Mouse (Mus musculus) MEL (cell line): ENCODE results near the gene Dclk1. TPM values are rescaled to one million over a fixed set of nuclear protein-coding genes. Genes with fewer than 3 reads are reported as not detected.

Source experiments
- DNase-seq: peaks from one replicate; pipeline ENCODE4 v3.0.0; 2011; ENCODE audit warnings: low read depth, low spot score
- H3K27ac ChIP-seq: 2 replicates; pipeline ENCODE4 v1.5.1; 2012; ENCODE audit warnings: low read depth, mild to moderate bottlenecking, control low read depth, low read length, moderate library complexity; ENCODE audit not compliant: control insufficient read depth
- H3K27me3 ChIP-seq, 2 experiments: fragments of 150-350 bp in 1 of 2; sonication (generic) in 1 of 2; 2 replicates each; pipeline ENCODE4 v1.6.1; 2012; ENCODE audit warnings: low read length in 2 of 2, mild to moderate bottlenecking in 2 of 2, improper control_type of control experiment in 1 of 2, moderate library complexity in 1 of 2; ENCODE audit not compliant: insufficient read depth in 2 of 2, control insufficient read depth in 1 of 2
- H3K36me3 ChIP-seq, 2 experiments: 2 replicates each; pipeline ENCODE4 v1.6.1; 2012 to 2014; ENCODE audit warnings: low read length in 2 of 2, improper control_type of control experiment in 1 of 2, inconsistent platforms in 1 of 2, mild to moderate bottlenecking in 1 of 2; ENCODE audit not compliant: insufficient read depth in 2 of 2, control insufficient read depth in 1 of 2
- H3K4me1 ChIP-seq, 2 experiments: fragments of 150-350 bp in 1 of 2; sonication (generic) in 1 of 2; 2 replicates each; pipeline ENCODE4 v1.6.1; 2012; ENCODE audit warnings: low read length in 2 of 2, improper control_type of control experiment in 1 of 2, mild to moderate bottlenecking in 1 of 2; ENCODE audit not compliant: insufficient read depth in 2 of 2, control insufficient read depth in 1 of 2
- H3K4me3 ChIP-seq, 2 experiments: fragments of 150-350 bp in 1 of 2; sonication (generic) in 1 of 2; 2 replicates each; pipeline ENCODE4 v1.5.1; 2012; ENCODE audit warnings: low read depth in 2 of 2, low read length in 2 of 2, mild to moderate bottlenecking in 2 of 2, moderate library complexity in 2 of 2, control low read depth in 1 of 2, improper control_type of control experiment in 1 of 2; ENCODE audit not compliant: control insufficient read depth in 1 of 2, insufficient read depth in 1 of 2
- H3K79me2 ChIP-seq: 2 replicates; pipeline ENCODE4 v1.6.1; 2012; ENCODE audit warnings: mild to moderate bottlenecking, low read length, moderate library complexity; ENCODE audit not compliant: control insufficient read depth, poor library complexity, insufficient read depth
- H3K9ac ChIP-seq: 2 replicates; pipeline ENCODE4 v1.6.1; 2012; ENCODE audit warnings: low read depth, mild to moderate bottlenecking, control low read depth, low read length, moderate library complexity; ENCODE audit not compliant: control insufficient read depth, poor library complexity, severe bottlenecking
- H3K9me3 ChIP-seq: fragments of 150-350 bp; sonication (generic); replicated peaks from 2 replicates; pipeline ENCODE4 v1.6.1; 2012; ENCODE audit warnings: mild to moderate bottlenecking, low read length, improper control_type of control experiment, moderate library complexity; ENCODE audit not compliant: insufficient read depth
- EP300 ChIP-seq, 2 experiments: IDR thresholded peaks; 2 replicates each; pipeline ENCODE4 v1.6.1; 2011; ENCODE audit warnings: improper control_type of control experiment in 2 of 2, low read length in 2 of 2, low read depth in 1 of 2, mild to moderate bottlenecking in 1 of 2
- ETS1 ChIP-seq: IDR thresholded peaks from 2 replicates; pipeline ENCODE4 v1.6.1; 2012; ENCODE audit warnings: low read depth, mild to moderate bottlenecking, inconsistent platforms, low read length, improper control_type of control experiment, moderate library complexity
- HCFC1 ChIP-seq: IDR thresholded peaks from 2 replicates; pipeline ENCODE4 v1.6.1; 2012; ENCODE audit warnings: low read depth, mild to moderate bottlenecking, inconsistent platforms, low read length, improper control_type of control experiment, moderate library complexity
- MAFK ChIP-seq: IDR thresholded peaks from 2 replicates; pipeline ENCODE4 v1.6.1; 2011; ENCODE audit warnings: low read depth, mild to moderate bottlenecking, low read length, improper control_type of control experiment, borderline replicate concordance
- MAX ChIP-seq: IDR thresholded peaks from 2 replicates; pipeline ENCODE4 v1.6.1; 2011; ENCODE audit warnings: low read length, improper control_type of control experiment
- MEF2A ChIP-seq: IDR thresholded peaks from 2 replicates; pipeline ENCODE4 v1.6.1; 2014; ENCODE audit warnings: low read depth, mild to moderate bottlenecking, inconsistent platforms, low read length, improper control_type of control experiment; ENCODE audit not compliant: poor library complexity, insufficient replicate concordance, severe bottlenecking; ENCODE audit errors: extremely low read depth
- POLR2A ChIP-seq, 2 experiments: IDR thresholded peaks; 2 replicates each; pipeline ENCODE4 v1.6.1; 2011 to 2012; ENCODE audit warnings: low read length in 2 of 2, mild to moderate bottlenecking in 2 of 2, control low read depth in 1 of 2, improper control_type of control experiment in 1 of 2, low read depth in 1 of 2, moderate library complexity in 1 of 2; ENCODE audit not compliant: control insufficient read depth in 1 of 2, insufficient read depth in 1 of 2, poor library complexity in 1 of 2
- RAD21 ChIP-seq: IDR thresholded peaks from 2 replicates; pipeline ENCODE4 v1.6.1; 2011; ENCODE audit warnings: mild to moderate bottlenecking, low read depth, low read length, improper control_type of control experiment
- RCOR1 ChIP-seq: IDR thresholded peaks from 2 replicates; pipeline ENCODE4 v1.6.1; 2012; ENCODE audit warnings: low read depth, mild to moderate bottlenecking, inconsistent platforms, low read length, improper control_type of control experiment
- SIN3A ChIP-seq: IDR thresholded peaks from 2 replicates; pipeline ENCODE4 v1.6.1; 2012; ENCODE audit warnings: low read length, improper control_type of control experiment, inconsistent platforms
- SMC3 ChIP-seq: IDR thresholded peaks from 2 replicates; pipeline ENCODE4 v1.6.1; 2011; ENCODE audit warnings: low read depth, low read length, improper control_type of control experiment
- USF1 ChIP-seq: IDR thresholded peaks from 2 replicates; pipeline ENCODE4 v1.6.1; 2014; ENCODE audit warnings: low read depth, mild to moderate bottlenecking, inconsistent platforms, low read length, improper control_type of control experiment, moderate library complexity
- polyA plus RNA-seq, 2 experiments: library from polyadenylated mRNA; stranded (reverse) in 1 of 2; unstranded in 1 of 2; fragments of >175 nt in 1 of 2; fragments of >200 nt in 1 of 2; gene quantifications; 2 replicates each; pipeline versions ENCODE4 v1.2.1 to v1.2.4; 2012; ENCODE audit warnings: low replicate concordance in 2 of 2, low read depth in 1 of 2; ENCODE audit not compliant: insufficient read length in 2 of 2, insufficient read depth in 1 of 2, missing spikeins in 1 of 2
- total RNA-seq: library from RNA; depleted of rRNA; stranded (reverse); fragments of 300-350 nt; gene quantifications from 2 replicates; pipeline ENCODE4 v1.2.3, GENCODE M21; 2012

Gene Dclk1
- total and polyA plus RNA-seq, 3 experiments: not detected

- Histone ChIP-seq H3K4me3 (no peak overlapping the region), H3K4me1 (no peaks in the 10 kb centered on the region), H3K36me3 (no peaks in the 10 kb centered on the region), H3K79me2 (no peaks in the 10 kb centered on the region), H3K9me3 (no peaks in the 10 kb centered on the region), H3K27ac (no peak overlapping the region), H3K9ac (no peak overlapping the region), H3K27me3 (no peaks in the 10 kb centered on the region)
- no peak for TF ChIP-seq USF1
- no peak for TF ChIP-seq MEF2A
- TF ChIP-seq MAX: no peak
- no peak for TF ChIP-seq RCOR1
- no peak for TF ChIP-seq SMC3
- no peak for TF ChIP-seq EP300 (IDR thresholded peaks at IDR 0.05; ENCODE audit: low read depth in 1 of 2, low read length in 2 of 2)
- TF ChIP-seq ETS1: no peak
- no peak for TF ChIP-seq RAD21
- no peak for TF ChIP-seq SIN3A
- no peak for DNase-seq
Measured at GRCm38 (mm10) chr3:55212254-55212653, 29.9 kb upstream of the Dclk1 start.

GRCm38 (mm10) chr3:55213785-55214184 lies 28.4 kb upstream of the Dclk1 start:
- Histone ChIP-seq H3K4me3 (no peak overlapping the region), H3K27ac (no peak overlapping the region), H3K36me3 (no peaks in the 10 kb centered on the region), H3K9me3 (no peaks in the 10 kb centered on the region), H3K4me1 (no peaks in the 10 kb centered on the region), H3K9ac (no peak overlapping the region), H3K27me3 (no peaks in the 10 kb centered on the region), H3K79me2 (no peaks in the 10 kb centered on the region)
- TF ChIP-seq HCFC1: no peak
- DNase-seq: no peak

- no peak overlapping the region for H3K27ac ChIP-seq
- no peak overlapping the region for H3K9ac ChIP-seq
- H3K27me3 ChIP-seq: no peaks in the 10 kb centered on the region
- H3K4me3 ChIP-seq: no peak overlapping the region
- no peaks in the 10 kb centered on the region for H3K4me1 ChIP-seq
- no peak for TF ChIP-seq SMC3
- TF ChIP-seq MAFK: no peak
- no peak for TF ChIP-seq POLR2A (IDR thresholded peaks at IDR 0.05; ENCODE audit: control insufficient read depth in 1 of 2, insufficient read depth in 1 of 2, low read depth in 1 of 2, low read length in 2 of 2, poor library complexity in 1 of 2)
- no peak for DNase-seq
- no peaks in the 10 kb centered on the region for H3K9me3 ChIP-seq
- no peaks in the 10 kb centered on the region for H3K79me2 ChIP-seq
- H3K36me3 ChIP-seq: no peaks in the 10 kb centered on the region
Measured at GRCm38 (mm10) chr3:55214413-55214812, 27.8 kb upstream of the Dclk1 start.
